Mouse (Mus musculus) cerebellum, adult 2 months (tissue): ENCODE measurements around the gene Fam129b.

Experiments
- CTCF ChIP-seq: fragments of 200-500 bp; IDR thresholded peaks from 2 replicates; pipeline ENCODE4 v1.5.1; 2011; ENCODE audit warnings: low read depth, mild to moderate bottlenecking, control low read depth, low read length, moderate library complexity, borderline replicate concordance; ENCODE audit not compliant: insufficient read depth
- POLR2A ChIP-seq: fragments of 200-500 bp; IDR thresholded peaks from 2 replicates; pipeline ENCODE4 v1.6.1; 2011; ENCODE audit warnings: low read length, control low read depth, borderline replicate concordance; ENCODE audit not compliant: insufficient read depth

DNA sequence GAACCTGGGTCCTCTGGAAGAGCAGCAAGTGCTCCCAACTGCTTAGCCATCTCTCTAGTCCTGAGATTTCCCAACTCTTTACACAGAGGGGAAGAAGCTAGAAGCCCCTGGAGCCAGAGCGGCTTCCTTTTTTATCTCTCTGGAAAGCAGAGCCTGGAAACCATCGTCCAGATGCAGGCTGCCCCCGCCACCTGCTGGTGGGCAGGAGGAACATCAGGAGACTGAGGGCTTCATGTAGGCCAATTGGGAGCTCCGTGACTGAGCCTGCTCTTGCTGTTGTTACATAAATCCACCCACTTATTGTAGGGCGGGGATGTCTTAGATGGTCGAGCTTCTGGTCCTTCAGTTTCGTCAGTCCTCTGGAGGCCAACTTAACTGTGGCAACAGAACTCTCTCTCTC lies 18.3 kb upstream of the Fam129b start:
- TF ChIP-seq CTCF: peak; percentile 89
- TF ChIP-seq POLR2A: no peak
